ENCODE assay signal across 23 mouse cellular contexts in genomic region chr16:24134486-24135050, GRCm38 (mm10).
"Had no signal": no experiment of that assay in that cellular context is flagged by ENCODE, and none has a peak within 500 bp of the region (broad histone marks: within the 10 kb centered on the region; RNA-seq: fewer than 3 reads in every experiment).

No protein-coding gene starts in this region.

- H3K4me2 ChIP-seq: heart, embryonic 11.5 days; heart, embryonic 13.5 days; heart, embryonic 15.5 days; hindbrain, embryonic 12.5 days; hindbrain, embryonic 14.5 days; intestine, embryonic 15.5 days; limb, embryonic 12.5 days; liver, embryonic 11.5 days; liver, embryonic 13.5 days; liver, embryonic 15.5 days had no signal

- H3K27ac ChIP-seq: heart, adult 2 months; heart, embryonic 13.5 days; heart, embryonic 15.5 days; hindbrain, embryonic 10.5 days; hindbrain, embryonic 12.5 days; hindbrain, embryonic 14.5 days; intestine, embryonic 15.5 days; layer of hippocampus, adult 2 months; left cerebral cortex, adult 2 months; limb, embryonic 10.5 days; limb, embryonic 12.5 days; liver, embryonic 13.5 days; liver, embryonic 15.5 days had no signal

- H3K4me3 ChIP-seq: heart, adult 2 months; heart, embryonic 13.5 days; heart, embryonic 15.5 days; hindbrain, embryonic 10.5 days; hindbrain, embryonic 12.5 days; intestine, embryonic 15.5 days; layer of hippocampus, adult 2 months; left cerebral cortex, adult 2 months; limb, embryonic 10.5 days; limb, embryonic 12.5 days; liver, embryonic 13.5 days; liver, embryonic 15.5 days had no signal

- H3K36me3 ChIP-seq: heart, embryonic 13.5 days; heart, embryonic 15.5 days; hindbrain, embryonic 10.5 days; hindbrain, embryonic 12.5 days; intestine, embryonic 15.5 days; limb, embryonic 10.5 days; limb, embryonic 12.5 days; liver, embryonic 13.5 days; liver, embryonic 15.5 days had no signal

- DNase-seq: gastrocnemius, postnatal 25 days; heart, adult 2 months; heart, postnatal 4 days; kidney, adult 18-20 months; kidney, adult 8-10 months; kidney, postnatal 10 days; kidney, postnatal 25 days; kidney, postnatal 4 days; liver; liver, embryonic 13.5 days had no signal

- H3K27me3 ChIP-seq: heart, embryonic 15.5 days; hindbrain, embryonic 12.5 days; intestine, embryonic 15.5 days; liver, embryonic 13.5 days; liver, embryonic 15.5 days had no signal
